Mouse (Mus musculus) stomach, embryonic 15.5 days (tissue): Measurements from ENCODE around the gene Rims1. TPM values are rescaled to one million over a fixed set of nuclear protein-coding genes. Genes with fewer than 3 reads are reported as not detected.

Experiments
- ATAC-seq: fragments of 200-750 bp; cut with Nextera tagmentation; 2 replicates; pipeline ENCODE4 v1.8.0; 2017; ENCODE audit warnings: low read depth, moderate number of reproducible peaks, moderate TSS enrichment; ENCODE audit not compliant: insufficient read depth, low FRiP score
- H3K27ac ChIP-seq: fragments of 300-500 bp; sonication (generic); 2 replicates; pipeline ENCODE4 v1.5.1; 2015; ENCODE audit warnings: mild to moderate bottlenecking, inconsistent platforms
- H3K27me3 ChIP-seq: fragments of 300-500 bp; sonication (generic); replicated peaks from 2 replicates; pipeline ENCODE4 v1.6.1; 2015; ENCODE audit warnings: inconsistent platforms
- H3K36me3 ChIP-seq: fragments of 300-500 bp; sonication (generic); 2 replicates; pipeline ENCODE4 v1.6.1; 2015; ENCODE audit warnings: inconsistent platforms
- H3K4me1 ChIP-seq: fragments of 300-500 bp; sonication (generic); 2 replicates; pipeline ENCODE4 v1.6.1; 2015; ENCODE audit warnings: inconsistent platforms
- H3K4me2 ChIP-seq: fragments of 300-500 bp; sonication (generic); 2 replicates; pipeline ENCODE4 v1.6.1; 2015; ENCODE audit warnings: mild to moderate bottlenecking, inconsistent platforms
- H3K4me3 ChIP-seq: fragments of 300-500 bp; sonication (generic); replicated peaks from 2 replicates; pipeline ENCODE4 v1.5.1; 2015; ENCODE audit warnings: inconsistent platforms
- H3K9ac ChIP-seq: fragments of 300-500 bp; sonication (generic); 2 replicates; pipeline ENCODE4 v1.6.1; 2015; ENCODE audit warnings: inconsistent platforms
- H3K9me3 ChIP-seq: fragments of 300-500 bp; sonication (generic); 2 replicates; pipeline ENCODE4 v1.6.1; 2016; ENCODE audit warnings: inconsistent platforms
- WGBS: fragments of 180-500 bp; shearing (Covaris S2); methylation state at CpG from one replicate; pipeline ENCODE4 v1.1.7; 2015; 5-methylcytosine and 5-hydroxymethylcytosine counted together
- polyA plus RNA-seq: library from polyadenylated mRNA; unstranded; fragments of >200 nt; fragmentation: Nextera tagmentation; extraction: Ambion mirVana; gene quantifications from 2 replicates; pipeline ENCODE4 v1.2.1, GENCODE M21; 2015

Rims1 gene
- polyA plus RNA-seq, 1 experiment from 2014 or later: 8.8 TPM

DNA sequence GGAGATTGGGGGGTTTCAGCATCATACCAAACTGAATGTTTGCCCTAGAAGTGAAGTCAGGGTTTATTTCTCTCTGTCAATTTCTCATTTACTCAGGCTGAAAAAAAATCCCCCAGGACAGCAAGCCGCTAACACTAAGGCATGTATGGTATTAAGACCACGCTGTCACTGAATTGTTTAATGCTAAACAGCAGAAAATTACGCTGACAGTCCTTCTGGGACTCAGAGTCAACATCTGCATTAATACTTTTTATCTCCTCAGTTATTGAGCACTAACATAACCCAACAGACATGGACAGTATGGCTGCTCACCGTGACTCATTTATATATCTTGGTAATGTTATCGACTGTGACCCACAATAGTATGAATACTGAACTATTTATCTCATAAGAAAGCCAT is 43.0 kb downstream of the Rims1 start:
- no peak overlapping the region for H3K4me3 ChIP-seq
- no peak overlapping the region for H3K27ac ChIP-seq
- H3K36me3 ChIP-seq: no peaks in the 10 kb centered on the region
- no peak overlapping the region for H3K4me2 ChIP-seq
- ATAC-seq: no peak
- no peaks in the 10 kb centered on the region for H3K27me3 ChIP-seq
- 89% methylated on average over 5 of the region's 5 CpGs for WGBS
- H3K9me3 ChIP-seq: no peaks in the 10 kb centered on the region
- no peak overlapping the region for H3K9ac ChIP-seq
- no peaks in the 10 kb centered on the region for H3K4me1 ChIP-seq

DNA sequence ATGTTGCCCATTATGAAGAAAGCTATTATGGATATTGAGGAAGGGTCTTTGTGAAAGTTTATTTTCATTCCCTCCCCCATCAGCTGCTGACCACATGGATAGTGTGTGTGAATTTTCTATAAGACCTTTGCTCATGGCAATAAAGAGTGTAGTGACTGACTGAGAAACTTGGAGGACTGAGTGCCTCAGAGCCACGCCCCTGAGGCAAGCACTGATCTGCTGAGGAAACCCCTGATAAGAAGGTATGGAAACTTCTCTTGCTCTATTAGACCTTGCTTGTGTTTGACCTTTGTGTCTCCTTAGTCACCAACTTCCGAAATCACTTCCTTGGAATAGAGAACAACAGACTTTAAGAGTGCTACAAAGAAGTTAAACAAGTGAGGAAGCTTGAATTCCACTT is 55.3 kb downstream of the Rims1 start:
- WGBS: 70% methylated on average over 2 of the region's 2 CpGs

DNA sequence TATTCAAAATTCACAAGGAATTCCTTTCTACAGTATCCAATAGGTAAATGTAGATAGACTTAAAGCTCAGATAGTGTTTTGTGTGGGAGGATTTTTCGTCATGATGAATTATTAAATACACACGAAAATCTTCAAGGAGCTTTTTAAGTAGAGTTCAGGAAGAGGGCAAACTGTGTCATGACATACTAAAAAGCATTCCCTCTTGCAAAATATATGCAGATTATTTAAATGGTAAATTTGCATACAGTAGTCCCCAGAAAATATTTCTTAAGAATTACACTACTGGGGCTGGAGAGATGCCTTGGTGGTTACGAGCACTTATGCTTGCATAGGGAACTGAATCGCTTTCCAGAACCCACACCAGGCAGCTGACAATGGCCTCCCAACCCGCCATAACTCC is 61.1 kb downstream of the Rims1 start:
- H3K9ac ChIP-seq: no peak overlapping the region
- no peaks in the 10 kb centered on the region for H3K9me3 ChIP-seq
- no peaks in the 10 kb centered on the region for H3K27me3 ChIP-seq
- 79% methylated on average over 5 of the region's 5 CpGs for whole genome bisulfite sequencing
- H3K27ac ChIP-seq: no peak overlapping the region
- H3K4me3 ChIP-seq: no peak overlapping the region
- H3K4me1 ChIP-seq: no peaks in the 10 kb centered on the region
- no peak for ATAC-seq
- H3K4me2 ChIP-seq: no peak overlapping the region
- no peaks in the 10 kb centered on the region for H3K36me3 ChIP-seq

More for the DNA sequence above, 55.3 kb downstream of the Rims1 start:
- no peak overlapping the region for H3K4me2 ChIP-seq
- no peak overlapping the region for H3K9ac ChIP-seq
- H3K27me3 ChIP-seq: no peaks in the 10 kb centered on the region
- ATAC-seq: no peak
- no peak overlapping the region for H3K4me3 ChIP-seq
- H3K27ac ChIP-seq: no peak overlapping the region
- H3K4me1 ChIP-seq: no peaks in the 10 kb centered on the region
- no peaks in the 10 kb centered on the region for H3K9me3 ChIP-seq
- no peaks in the 10 kb centered on the region for H3K36me3 ChIP-seq

DNA sequence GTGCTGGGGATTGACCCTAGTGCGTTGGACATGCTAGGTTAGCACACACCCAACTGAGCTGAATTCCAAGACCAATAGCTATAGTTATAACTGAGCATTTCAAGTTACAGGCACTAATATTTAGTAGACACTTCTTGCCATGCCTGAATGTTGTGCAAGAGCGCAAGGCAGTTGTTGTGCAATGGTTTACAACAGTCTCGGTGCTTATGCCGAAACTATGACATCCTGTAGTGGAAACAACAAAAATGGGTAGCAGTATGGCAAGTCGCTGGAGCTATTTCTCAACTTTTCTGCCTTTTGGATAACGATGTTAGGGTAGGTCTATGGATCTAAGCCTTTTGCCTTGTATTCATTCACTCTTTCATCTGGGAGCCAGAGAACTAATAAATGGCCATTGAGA is 68.3 kb downstream of the Rims1 start:
- no peaks in the 10 kb centered on the region for H3K9me3 ChIP-seq
- H3K36me3 ChIP-seq: no peaks in the 10 kb centered on the region
- no peaks in the 10 kb centered on the region for H3K4me1 ChIP-seq
- WGBS: 93% methylated on average over 6 of the region's 6 CpGs
- no peak overlapping the region for H3K4me2 ChIP-seq
- H3K9ac ChIP-seq: no peak overlapping the region
- no peak overlapping the region for H3K27ac ChIP-seq
- no peak overlapping the region for H3K4me3 ChIP-seq
- no peaks in the 10 kb centered on the region for H3K27me3 ChIP-seq
- no peak for ATAC-seq

DNA sequence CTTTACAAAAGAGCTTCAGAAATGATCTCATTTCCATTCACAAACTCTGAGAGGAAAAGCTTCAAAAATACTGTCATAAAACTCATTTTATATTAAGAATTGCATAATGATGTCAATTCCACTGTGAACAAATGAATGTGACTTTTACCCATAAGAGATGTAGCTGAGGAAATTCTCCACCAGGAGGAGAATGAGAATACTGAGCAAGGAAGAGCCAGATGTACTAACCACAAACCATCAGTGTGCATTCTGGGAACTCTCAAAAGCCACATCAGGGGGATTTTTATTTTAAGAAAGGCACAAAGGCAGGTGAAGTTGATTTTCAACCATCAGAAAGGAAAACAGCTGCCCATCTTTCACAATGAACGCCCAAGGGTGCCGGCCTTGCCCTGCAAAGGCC is 71.4 kb downstream of the Rims1 start:
- Histone ChIP-seq H3K9me3 (no peaks in the 10 kb centered on the region), H3K9ac (no peak overlapping the region), H3K27me3 (no peaks in the 10 kb centered on the region), H3K27ac (no peak overlapping the region), H3K36me3 (no peaks in the 10 kb centered on the region), H3K4me3 (no peak overlapping the region), H3K4me1 (no peaks in the 10 kb centered on the region), H3K4me2 (no peak overlapping the region)
- ATAC-seq: no peak
- WGBS: 90% methylated on average over 2 of the region's 2 CpGs

DNA sequence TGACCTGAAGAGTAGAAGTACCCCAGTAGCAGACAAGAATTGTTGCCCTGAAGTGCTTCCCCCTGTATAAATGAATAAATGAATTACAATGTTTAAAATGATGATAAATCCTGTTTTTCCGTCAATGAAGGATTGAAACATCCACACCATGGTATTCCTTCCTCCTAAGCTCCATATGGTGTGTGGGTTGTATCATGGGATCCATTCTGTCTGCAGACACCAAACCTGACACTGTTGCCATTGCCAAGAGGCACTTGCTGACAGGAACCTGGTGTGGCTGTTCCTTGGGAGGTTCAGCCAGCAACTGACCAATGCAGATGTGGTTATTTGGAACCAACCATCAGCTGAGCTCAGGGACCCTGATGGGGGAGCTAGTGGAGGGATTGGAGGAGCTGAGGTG is 72.5 kb downstream of the Rims1 start:
- Histone ChIP-seq H3K36me3 (no peaks in the 10 kb centered on the region), H3K9me3 (no peaks in the 10 kb centered on the region), H3K4me1 (no peaks in the 10 kb centered on the region), H3K27ac (no peak overlapping the region), H3K9ac (no peak overlapping the region), H3K4me2 (no peak overlapping the region), H3K4me3 (no peak overlapping the region), H3K27me3 (no peaks in the 10 kb centered on the region)
- no peak for ATAC-seq
- 88% methylated on average over 1 of the region's 1 CpGs for WGBS

DNA sequence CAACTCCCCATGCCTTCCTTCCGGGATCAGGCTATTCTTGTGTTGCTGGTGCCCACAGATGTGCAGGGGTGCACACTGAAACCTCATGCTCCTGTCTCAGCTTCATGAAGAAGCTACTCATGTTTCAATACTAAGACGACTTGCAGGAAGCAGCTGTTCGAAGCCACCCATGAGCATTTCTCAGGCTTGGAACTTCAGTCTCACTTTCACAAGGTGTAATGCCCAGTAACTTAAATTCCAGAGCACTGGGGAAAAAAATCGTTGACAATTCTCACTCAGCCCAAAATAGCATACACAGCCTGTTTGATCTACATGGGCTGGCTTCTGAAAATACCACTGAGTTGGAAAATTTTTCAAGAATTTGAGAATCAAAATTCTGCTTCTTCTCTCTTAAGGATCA is 77.6 kb downstream of the Rims1 start:
- no peaks in the 10 kb centered on the region for H3K9me3 ChIP-seq
- H3K27ac ChIP-seq: no peak overlapping the region
- H3K27me3 ChIP-seq: no peaks in the 10 kb centered on the region
- WGBS: 67% methylated on average over 4 of the region's 4 CpGs
- no peak overlapping the region for H3K4me2 ChIP-seq
- no peak overlapping the region for H3K4me3 ChIP-seq
- no peak overlapping the region for H3K9ac ChIP-seq
- ATAC-seq: no peak
- H3K36me3 ChIP-seq: no peaks in the 10 kb centered on the region
- H3K4me1 ChIP-seq: no peaks in the 10 kb centered on the region

DNA sequence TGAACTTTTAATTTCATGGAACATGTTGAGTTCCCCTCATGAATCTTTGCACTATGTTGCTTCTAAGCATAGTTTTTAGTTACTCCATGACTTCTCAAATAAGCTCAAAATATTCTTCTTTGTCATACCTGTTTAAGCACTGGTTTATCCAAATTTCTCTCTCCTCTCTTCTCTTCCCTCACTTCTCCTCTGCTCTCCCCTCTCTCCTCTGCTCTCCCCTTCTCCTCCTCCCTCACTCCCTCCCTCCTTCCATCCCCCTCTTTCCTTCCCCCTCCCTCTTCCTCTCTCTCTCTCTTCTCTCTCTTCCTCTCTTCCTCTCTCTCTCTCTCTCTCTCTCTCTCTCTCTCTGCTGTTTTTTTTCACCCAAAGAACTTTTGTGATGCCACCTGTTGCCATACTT is 84.1 kb downstream of the Rims1 start:
- no peaks in the 10 kb centered on the region for H3K27me3 ChIP-seq
- no peak overlapping the region for H3K4me3 ChIP-seq
- no peak overlapping the region for H3K4me2 ChIP-seq
- no peak for ATAC-seq
- no peak overlapping the region for H3K9ac ChIP-seq
- no peaks in the 10 kb centered on the region for H3K36me3 ChIP-seq
- H3K9me3 ChIP-seq: no peaks in the 10 kb centered on the region
- no peak overlapping the region for H3K27ac ChIP-seq
- no peaks in the 10 kb centered on the region for H3K4me1 ChIP-seq

DNA sequence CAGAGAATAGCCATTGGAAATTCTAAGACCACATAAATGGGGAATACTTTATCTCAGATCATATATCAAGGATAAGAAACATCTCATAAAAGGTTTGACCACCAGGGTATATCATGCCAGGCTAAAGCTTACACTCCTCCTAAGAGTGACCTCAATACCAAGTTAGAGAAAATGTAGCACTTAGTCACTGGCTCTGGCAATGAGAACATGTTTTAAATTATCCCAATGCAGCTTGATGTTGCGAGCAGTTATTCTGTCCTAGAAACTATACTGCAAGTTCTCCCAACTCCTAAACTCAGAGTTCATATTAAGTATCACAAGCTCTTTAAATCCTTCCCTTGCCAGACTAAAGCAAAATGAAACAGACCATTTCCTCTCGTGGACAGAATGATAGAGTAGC is 85.1 kb downstream of the Rims1 start:
- H3K36me3 ChIP-seq: no peaks in the 10 kb centered on the region
- no peak overlapping the region for H3K4me3 ChIP-seq
- H3K27ac ChIP-seq: no peak overlapping the region
- no peak for ATAC-seq
- 63% methylated on average over 2 of the region's 2 CpGs for WGBS
- no peaks in the 10 kb centered on the region for H3K4me1 ChIP-seq
- no peak overlapping the region for H3K4me2 ChIP-seq
- no peaks in the 10 kb centered on the region for H3K9me3 ChIP-seq
- H3K9ac ChIP-seq: no peak overlapping the region
- no peaks in the 10 kb centered on the region for H3K27me3 ChIP-seq

DNA sequence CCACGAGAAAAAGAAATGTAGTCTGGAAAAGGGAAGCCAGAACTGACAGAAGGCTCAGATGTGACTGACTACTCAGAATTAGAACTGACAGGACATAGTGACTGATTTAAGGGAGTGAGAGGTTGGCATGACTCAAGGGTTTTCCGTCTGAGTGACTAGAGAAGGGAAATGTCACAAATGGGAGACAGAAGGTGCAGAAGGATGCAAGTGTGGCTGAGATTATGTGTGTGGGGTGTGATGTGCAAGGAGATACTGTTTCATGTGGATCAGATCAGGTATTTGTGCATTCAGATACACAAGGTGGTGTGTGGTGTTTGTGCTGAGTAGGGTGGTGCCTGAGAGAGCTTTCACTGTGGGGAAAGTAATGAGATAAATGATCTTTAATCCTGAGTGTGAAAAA is 96.3 kb downstream of the Rims1 start:
- H3K27ac ChIP-seq: no peak overlapping the region
- no peak overlapping the region for H3K4me3 ChIP-seq
- H3K9me3 ChIP-seq: no peaks in the 10 kb centered on the region
- H3K4me2 ChIP-seq: no peak overlapping the region
- no peak overlapping the region for H3K9ac ChIP-seq
- no peaks in the 10 kb centered on the region for H3K4me1 ChIP-seq
- H3K27me3 ChIP-seq: no peaks in the 10 kb centered on the region
- 52% methylated on average over 2 of the region's 2 CpGs for WGBS
- no peaks in the 10 kb centered on the region for H3K36me3 ChIP-seq
- no peak for ATAC-seq

DNA sequence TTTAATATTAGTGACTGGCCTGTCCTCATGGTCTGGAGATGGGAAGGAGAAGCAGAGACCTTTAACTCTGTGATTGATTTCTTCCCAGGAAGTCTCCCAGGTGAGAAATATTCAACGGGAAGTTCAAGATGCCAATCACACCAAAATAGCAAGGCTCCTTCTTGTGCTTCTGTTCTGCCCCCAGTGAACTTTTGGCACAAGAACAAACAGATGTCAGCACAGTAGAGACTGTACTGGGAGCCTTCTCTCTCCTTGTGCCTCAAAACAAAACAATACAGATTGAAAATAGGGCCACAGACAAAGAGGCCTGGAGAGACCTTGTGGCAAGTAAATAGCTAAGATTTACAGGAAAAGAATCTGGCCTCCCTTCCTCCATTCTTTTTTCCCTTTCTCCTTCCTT is 110.7 kb downstream of the Rims1 start:
- H3K4me1 ChIP-seq: no peaks in the 10 kb centered on the region
- WGBS: 5% methylated on average over 1 of the region's 1 CpGs
- H3K36me3 ChIP-seq: no peaks in the 10 kb centered on the region
- no peaks in the 10 kb centered on the region for H3K27me3 ChIP-seq
- H3K9ac ChIP-seq: no peak overlapping the region
- ATAC-seq: no peak
- H3K4me2 ChIP-seq: no peak overlapping the region
- H3K27ac ChIP-seq: no peak overlapping the region
- H3K9me3 ChIP-seq: no peaks in the 10 kb centered on the region
- H3K4me3 ChIP-seq: no peak overlapping the region

DNA sequence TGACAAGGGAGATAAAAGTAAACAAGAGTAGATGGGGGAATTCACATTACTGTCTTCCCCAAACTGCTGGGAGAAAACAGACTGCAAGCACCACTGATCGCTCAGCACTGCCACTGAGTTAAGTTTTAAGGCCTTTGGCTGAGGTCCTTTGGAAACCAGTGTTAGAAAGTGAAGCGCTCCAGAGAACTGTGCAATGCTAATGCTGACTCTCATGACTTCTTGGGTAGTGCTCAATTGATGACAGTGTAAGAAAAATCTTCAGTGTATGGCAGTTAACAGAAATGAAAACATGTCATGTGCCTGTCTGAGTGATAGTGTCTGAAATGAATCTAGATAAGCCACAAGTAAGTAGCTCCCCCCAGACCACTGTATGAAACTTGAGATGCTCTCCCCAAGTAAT is 111.3 kb downstream of the Rims1 start:
- Histone ChIP-seq H3K9me3 (no peaks in the 10 kb centered on the region), H3K27me3 (no peaks in the 10 kb centered on the region), H3K9ac (no peak overlapping the region), H3K4me2 (no peak overlapping the region), H3K27ac (no peak overlapping the region), H3K4me1 (no peaks in the 10 kb centered on the region), H3K36me3 (no peaks in the 10 kb centered on the region), H3K4me3 (no peak overlapping the region)
- WGBS: 76% methylated on average over 2 of the region's 2 CpGs
- ATAC-seq: no peak

DNA sequence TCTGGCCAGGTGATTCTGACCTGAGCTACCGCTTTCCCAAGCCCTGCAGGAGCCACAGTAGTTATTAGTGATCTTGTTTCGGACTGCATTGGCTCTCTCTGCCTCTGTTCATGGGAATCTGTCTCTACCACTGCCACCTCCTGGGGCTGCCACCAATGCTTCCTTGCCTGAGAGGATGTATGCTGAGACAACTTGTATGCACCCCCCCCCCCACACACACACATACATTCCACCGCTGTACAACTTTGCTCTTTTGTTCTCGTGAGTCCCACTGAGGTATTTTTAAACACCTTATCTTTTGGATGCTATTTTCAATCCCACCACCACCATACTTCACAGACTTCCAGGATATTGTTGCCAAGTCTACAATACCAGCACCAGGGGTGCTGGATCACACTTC is 122.3 kb downstream of the Rims1 start:
- WGBS: 70% methylated on average over 4 of the region's 4 CpGs
- Histone ChIP-seq H3K9ac (no peak overlapping the region), H3K36me3 (no peaks in the 10 kb centered on the region), H3K4me2 (no peak overlapping the region), H3K9me3 (no peaks in the 10 kb centered on the region), H3K27ac (no peak overlapping the region), H3K27me3 (no peaks in the 10 kb centered on the region), H3K4me3 (no peak overlapping the region), H3K4me1 (no peaks in the 10 kb centered on the region)
- ATAC-seq: no peak
